Mouse (Mus musculus): ENCODE measurements around the gene Rock2. TPM values are rescaled to one million over a fixed set of nuclear protein-coding genes. Genes with fewer than 3 reads are reported as not detected.
A peak's percentile ranks its signal among the peaks of the same experiment; 100 is the strongest.

Rock2 gene
- 14.8 and 18.3 TPM in 2 replicates for polyA plus RNA-seq (2012; rRNA removed)
- 18.2 and 19.1 TPM in 2 replicates for polyA plus RNA-seq (2014; fragmentation: Nextera tagmentation; extraction: Ambion mirVana)

DNA sequence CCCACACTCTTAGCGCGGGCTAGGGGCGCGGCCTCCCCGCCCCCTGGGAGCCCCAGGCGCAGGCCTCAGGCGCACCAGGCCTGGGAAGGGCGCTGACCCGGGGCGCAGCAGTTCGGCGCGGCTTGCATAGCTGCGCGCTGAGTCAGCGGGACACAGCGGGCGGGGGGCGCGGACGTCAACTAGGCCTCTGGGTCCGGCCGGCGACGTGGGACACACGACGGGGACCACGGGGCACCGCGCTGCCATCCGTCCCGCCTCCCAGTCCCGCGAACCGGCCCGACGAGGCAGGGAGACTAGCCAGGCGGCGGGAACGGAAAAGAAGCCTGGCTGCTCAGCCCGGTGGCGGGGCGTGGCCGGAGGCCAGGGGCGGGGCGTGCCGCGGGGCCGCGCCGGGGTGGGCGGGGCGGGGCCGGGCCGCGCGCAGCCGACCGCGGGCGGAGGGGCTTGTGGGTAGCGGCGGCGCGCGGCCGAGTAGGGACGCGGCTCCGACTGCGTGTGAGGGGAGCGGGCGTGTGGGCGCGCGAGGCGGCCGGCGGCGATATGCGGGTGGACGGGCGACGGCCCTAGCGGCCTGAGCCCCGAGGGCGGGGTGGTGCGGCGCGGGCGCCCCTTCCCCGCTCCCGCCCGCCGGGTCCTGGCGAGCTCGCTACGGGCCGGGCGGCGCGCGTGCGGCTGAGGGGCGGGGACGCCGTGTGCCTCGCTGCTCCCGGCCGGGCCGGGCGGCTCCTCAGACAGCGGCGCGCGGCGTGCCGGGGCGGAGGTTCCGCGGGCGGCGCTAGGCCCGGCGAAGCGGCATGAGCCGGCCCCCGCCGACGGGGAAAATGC lies at the start of gene Rock2:
TSS of gene Rock2 (plus strand) at position 500 of the 825 bp plus-strand sequence.
- DNase-seq (ENCODE audit: low spot score) = peak; percentile 73
- Histone ChIP-seq H3K9ac (ENCODE audit: low read depth, low read length, severe bottlenecking) (peak within 1 kb of the TSS; percentile 89), H3K4me3 (replicated peaks; ENCODE audit: low read length) (peak within 1 kb of the TSS; percentile 88), H3K9me3 (ENCODE audit: control insufficient read depth, low read length) (no peaks in the 10 kb centered on the region), H3K36me3 (ENCODE audit: control insufficient read depth, insufficient read depth, low read length) (no peaks in the 10 kb centered on the region), H3K4me2 (replicated peaks; ENCODE audit: low read depth, low read length, severe bottlenecking) (peak within 1 kb of the TSS; percentile 80), H3K27me3 (ENCODE audit: control insufficient read depth, insufficient read depth, low read length) (no peaks in the 10 kb centered on the region), H3K27ac (replicated peaks; ENCODE audit: low read depth, low read length) (peak within 1 kb of the TSS; percentile 95), H3K4me1 (ENCODE audit: control insufficient read depth, insufficient read depth, low read length) (peaks cover 22% of the 10 kb centered on the region)
- peak; percentile 92 for ATAC-seq (ENCODE audit: low FRiP score, low read depth)
- 0 out of 2 replicates have a peak, but pooled peaks have one; percentile 52 for TF ChIP-seq POLR2A (IDR thresholded peaks at IDR 0.05; ENCODE audit: borderline replicate concordance, extremely low read depth, insufficient read depth, insufficient read length)
- WGBS = 0% methylated on average over 13 of the region's 130 CpGs

DNA sequence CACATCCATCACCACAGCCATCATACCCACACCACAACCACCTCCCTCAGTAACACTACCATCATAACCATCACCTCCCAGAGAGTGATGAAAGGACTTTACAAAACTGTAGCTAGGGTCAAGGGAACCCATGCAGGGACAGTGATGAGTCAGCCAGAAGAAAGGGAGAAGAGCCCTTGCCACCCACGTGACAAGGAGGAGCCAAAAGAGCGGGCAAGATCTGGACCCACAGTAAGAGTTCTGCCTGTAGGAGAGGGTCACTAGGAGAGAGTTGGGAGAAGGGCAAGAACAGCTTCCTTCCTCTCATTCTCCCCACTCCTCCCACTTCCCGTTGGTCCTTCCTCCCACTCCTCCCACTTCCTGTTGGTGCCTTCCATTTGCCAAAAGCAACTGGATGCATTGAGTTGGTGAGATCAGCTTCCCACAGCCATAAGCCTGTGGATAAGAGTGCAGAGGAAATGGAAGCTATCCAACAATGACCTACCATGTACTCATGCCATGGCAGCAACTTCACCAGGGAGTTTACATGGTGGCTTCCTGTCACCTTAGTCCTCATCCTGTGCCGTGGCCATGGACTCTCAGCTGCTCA lies 47.4 kb upstream of the Rock2 start:
- DNase-seq (ENCODE audit: low spot score) (no peak), ATAC-seq (ENCODE audit: low FRiP score, low read depth) (no peak)
- no peaks in the 10 kb centered on the region for H3K9me3 ChIP-seq (ENCODE audit: control insufficient read depth, low read length)
- H3K27ac ChIP-seq (replicated peaks; ENCODE audit: low read depth, low read length) = no peak overlapping the region
- no peaks in the 10 kb centered on the region for H3K36me3 ChIP-seq (ENCODE audit: control insufficient read depth, insufficient read depth, low read length)
- peaks cover 5% of the 10 kb centered on the region; the same call in 1 of the 2 replicates for H3K4me1 ChIP-seq (ENCODE audit: control insufficient read depth, insufficient read depth, low read length)
- no peak overlapping the region for H3K4me2 ChIP-seq (replicated peaks; ENCODE audit: low read depth, low read length, severe bottlenecking)
- no peak for TF ChIP-seq POLR2A (IDR thresholded peaks at IDR 0.05; ENCODE audit: borderline replicate concordance, extremely low read depth, insufficient read depth, insufficient read length)
- WGBS = 85% methylated on average over 4 of the region's 4 CpGs
- no peaks in the 10 kb centered on the region for H3K27me3 ChIP-seq (ENCODE audit: control insufficient read depth, insufficient read depth, low read length)
- H3K9ac ChIP-seq (ENCODE audit: low read depth, low read length, severe bottlenecking) = no peak overlapping the region
- H3K4me3 ChIP-seq (replicated peaks; ENCODE audit: low read length) = no peak overlapping the region

DNA sequence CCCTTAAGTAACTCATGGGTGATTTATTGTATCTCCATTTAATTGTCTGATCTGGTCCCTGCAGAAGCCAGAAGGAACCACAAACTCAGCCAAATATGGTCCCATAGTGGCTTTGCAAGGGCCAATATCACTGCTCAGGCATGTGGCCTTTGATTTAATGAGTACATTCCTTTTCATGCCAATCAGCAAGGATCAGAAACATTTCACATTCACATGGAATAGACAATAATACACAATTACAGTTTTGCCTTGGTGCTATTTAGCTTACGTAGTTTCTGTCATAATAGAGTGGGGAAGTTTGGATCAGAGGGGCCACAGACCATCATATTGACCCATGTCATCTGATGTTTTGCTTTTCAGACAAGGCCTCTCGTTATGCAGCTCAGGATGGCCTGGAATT lies 46.2 kb upstream of the Rock2 start:
- Histone ChIP-seq H3K4me2 (replicated peaks; ENCODE audit: low read depth, low read length, severe bottlenecking) (no peak overlapping the region), H3K9ac (ENCODE audit: low read depth, low read length, severe bottlenecking) (no peak overlapping the region), H3K27ac (replicated peaks; ENCODE audit: low read depth, low read length) (no peak overlapping the region), H3K9me3 (ENCODE audit: control insufficient read depth, low read length) (no peaks in the 10 kb centered on the region), H3K4me3 (replicated peaks; ENCODE audit: low read length) (no peak overlapping the region), H3K4me1 (ENCODE audit: control insufficient read depth, insufficient read depth, low read length) (peaks cover 5% of the 10 kb centered on the region; the same call in 1 of the 2 replicates), H3K27me3 (ENCODE audit: control insufficient read depth, insufficient read depth, low read length) (no peaks in the 10 kb centered on the region), H3K36me3 (ENCODE audit: control insufficient read depth, insufficient read depth, low read length) (no peaks in the 10 kb centered on the region)
- TF ChIP-seq POLR2A (IDR thresholded peaks at IDR 0.05; ENCODE audit: borderline replicate concordance, extremely low read depth, insufficient read depth, insufficient read length) = no peak
- 78% methylated on average over 2 of the region's 2 CpGs for WGBS
- DNase-seq (ENCODE audit: low spot score) (no peak), ATAC-seq (ENCODE audit: low FRiP score, low read depth) (no peak)

DNA sequence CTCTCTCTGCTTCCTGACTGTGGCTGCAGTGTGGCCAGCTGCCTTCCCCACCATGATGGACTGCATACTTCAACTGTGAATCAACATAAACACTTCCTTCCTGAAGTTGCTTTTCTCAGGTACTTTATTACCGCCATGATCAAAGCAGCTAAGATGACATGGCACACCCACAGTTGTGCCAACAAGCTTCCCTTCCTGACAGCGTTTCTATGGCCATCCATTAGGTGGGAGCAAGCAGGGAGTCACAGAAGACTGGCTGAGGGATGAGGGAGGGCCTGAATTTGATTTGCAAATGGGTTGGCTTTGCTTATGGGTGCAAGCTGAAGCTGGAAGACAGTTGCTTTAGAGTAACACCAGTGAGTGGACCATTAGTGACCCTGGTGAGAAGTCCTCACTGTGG lies 44.9 kb upstream of the Rock2 start:
- Histone ChIP-seq H3K4me2 (replicated peaks; ENCODE audit: low read depth, low read length, severe bottlenecking) (no peak overlapping the region), H3K4me1 (ENCODE audit: control insufficient read depth, insufficient read depth, low read length) (peaks cover 5% of the 10 kb centered on the region; the same call in 1 of the 2 replicates), H3K9ac (ENCODE audit: low read depth, low read length, severe bottlenecking) (no peak overlapping the region), H3K27ac (replicated peaks; ENCODE audit: low read depth, low read length) (no peak overlapping the region), H3K36me3 (ENCODE audit: control insufficient read depth, insufficient read depth, low read length) (no peaks in the 10 kb centered on the region), H3K27me3 (ENCODE audit: control insufficient read depth, insufficient read depth, low read length) (no peaks in the 10 kb centered on the region), H3K4me3 (replicated peaks; ENCODE audit: low read length) (no peak overlapping the region), H3K9me3 (ENCODE audit: control insufficient read depth, low read length) (no peaks in the 10 kb centered on the region)
- WGBS = 51% methylated on average over 2 of the region's 2 CpGs
- no peak for TF ChIP-seq POLR2A (IDR thresholded peaks at IDR 0.05; ENCODE audit: borderline replicate concordance, extremely low read depth, insufficient read depth, insufficient read length)
- no peak for ATAC-seq (ENCODE audit: low FRiP score, low read depth)
- DNase-seq (ENCODE audit: low spot score) = no peak
